Mouse (Mus musculus): ENCODE measurements at regions not wholly inside any gene's neighbourhood (a gene's known extent, or its start where the extent isn't known, plus 50 kb on each side); places are given as distances from the start of the nearest gene placed in this dataset.

DNA sequence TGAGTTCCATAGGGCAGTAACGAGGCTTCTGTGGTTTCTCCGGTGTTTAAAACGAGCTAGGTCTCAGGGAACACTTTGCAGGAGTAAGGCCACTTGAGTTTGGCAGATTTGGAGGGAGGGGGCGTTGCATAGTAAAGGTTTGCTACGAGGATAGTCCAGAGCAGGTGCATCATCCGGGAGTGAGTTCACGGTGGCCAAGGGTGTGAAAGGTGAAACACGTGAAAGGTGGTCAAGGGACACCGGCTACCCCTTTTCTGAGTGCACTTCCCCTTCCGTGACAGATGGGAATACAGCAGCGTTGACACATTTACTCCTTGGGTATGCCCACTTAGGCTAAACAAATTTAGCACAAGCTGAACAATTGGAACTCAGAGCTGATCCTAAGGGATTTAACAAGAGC lies 121.6 kb downstream of the Slc38a6 start:
- TF ChIP-seq CTCF (IDR thresholded peaks at IDR 0.05; ENCODE audit: low read depth): no peak
- no peak for TF ChIP-seq EP300 (IDR thresholded peaks at IDR 0.05; ENCODE audit: low read depth)
